Mouse (Mus musculus) bone marrow, adult 2 months (tissue): ENCODE measurements around the gene Actb. TPM values are rescaled to one million over a fixed set of nuclear protein-coding genes. Genes with fewer than 3 reads are reported as not detected.

Experiments used
- H3K27ac ChIP-seq: fragments of 200-500 bp; 2 replicates; pipeline ENCODE4 v1.5.1; 2012; ENCODE audit warnings: low read depth, mild to moderate bottlenecking, control low read depth, inconsistent platforms, low read length; ENCODE audit not compliant: control insufficient read depth, poor library complexity, insufficient read depth
- H3K4me1 ChIP-seq: fragments of 200-500 bp; 2 replicates; pipeline ENCODE4 v1.6.1; 2011; ENCODE audit warnings: low read length; ENCODE audit not compliant: control insufficient read depth, insufficient read depth
- H3K4me3 ChIP-seq: fragments of 200-500 bp; replicated peaks from 2 replicates; pipeline ENCODE3; 2011; ENCODE audit warnings: mild to moderate bottlenecking, low read depth, low read length, control low read depth; ENCODE audit not compliant: control insufficient read depth
- CTCF ChIP-seq: fragments of 200-500 bp; IDR thresholded peaks from 2 replicates; pipeline ENCODE4 v1.5.1; 2011; ENCODE audit warnings: low read length, control low read depth; ENCODE audit not compliant: control insufficient read depth, insufficient read depth
- POLR2A ChIP-seq: fragments of 200-500 bp; IDR thresholded peaks from 2 replicates; pipeline ENCODE4 v1.6.1; 2011; ENCODE audit warnings: low read depth, mild to moderate bottlenecking, control low read depth, low read length, borderline replicate concordance; ENCODE audit not compliant: control insufficient read depth
- WGBS: fragments of 180-500 bp; shearing (Covaris S2); methylation state at CpG from one replicate; pipeline ENCODE4 v1.1.7; 2018; 5-methylcytosine and 5-hydroxymethylcytosine counted together
- polyA plus RNA-seq: library from polyadenylated mRNA; stranded (reverse); fragments of >200 nt; gene quantifications from 2 replicates; pipeline ENCODE4 v1.2.4, GENCODE M21; 2011; ENCODE audit warnings: low replicate concordance; ENCODE audit not compliant: missing spikeins, insufficient read depth, insufficient read length

Actb gene
- polyA plus RNA-seq, 1 experiment, result 7,097 TPM

DNA sequence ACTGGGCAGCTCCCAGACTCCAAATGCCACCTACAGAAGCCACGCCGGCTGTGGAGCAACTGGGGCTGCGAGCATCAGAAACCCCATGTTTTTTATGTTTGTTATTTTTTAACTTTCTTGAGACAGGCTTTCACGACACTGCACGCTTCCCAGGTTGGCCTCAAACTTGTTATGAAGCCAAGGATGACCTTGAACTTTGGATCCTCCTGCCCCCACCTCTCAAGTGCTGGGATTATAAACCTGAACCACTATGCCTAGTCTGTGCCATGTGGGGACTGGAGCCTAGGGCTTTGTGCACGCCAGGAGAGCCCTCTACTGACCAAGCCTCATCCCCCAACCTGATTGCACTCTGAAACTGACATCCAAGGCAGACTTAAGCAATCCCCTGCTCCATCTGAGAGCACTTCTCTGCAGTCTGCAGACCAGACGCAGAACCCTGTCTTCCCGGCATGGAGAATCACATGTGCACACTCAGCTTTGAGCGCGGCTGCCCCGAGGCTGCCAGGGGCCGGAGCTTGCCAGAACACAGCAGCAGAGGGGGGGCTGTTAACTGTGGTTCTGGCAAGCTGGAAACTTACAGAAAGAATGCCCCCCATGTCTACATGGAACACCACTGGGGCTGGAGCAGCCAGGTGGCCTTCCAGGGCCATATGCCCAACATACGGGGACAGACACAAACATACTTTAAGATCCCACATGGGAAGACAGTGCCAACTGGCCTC lies 31.6 kb downstream of the Actb start:
- H3K4me1 ChIP-seq, result no peaks in the 10 kb centered on the region
- WGBS, result 91% methylated on average over 13 of the region's 13 CpGs
- no peak overlapping the region for H3K4me3 ChIP-seq
- no peak for TF ChIP-seq POLR2A
- TF ChIP-seq CTCF, result no peak
- no peak overlapping the region for H3K27ac ChIP-seq

- WGBS, result 82% methylated on average over 7 of the region's 7 CpGs
- H3K4me3 ChIP-seq, result no peak overlapping the region
- TF ChIP-seq CTCF, result no peak
- TF ChIP-seq POLR2A, result no peak
- no peaks in the 10 kb centered on the region for H3K4me1 ChIP-seq
- H3K27ac ChIP-seq, result no peak overlapping the region
Observed at GRCm38 (mm10) chr5:142873718-142874117, 32.8 kb downstream of the Actb start.

- no peak overlapping the region for H3K4me3 ChIP-seq
Observed at GRCm38 (mm10) chr5:142871765-142872164, 34.8 kb downstream of the Actb start.

GRCm38 (mm10) chr5:142869463-142869862 lies 37.1 kb downstream of the Actb start:
- Histone ChIP-seq H3K4me3 (no peak overlapping the region), H3K4me1 (no peaks in the 10 kb centered on the region), H3K27ac (no peak overlapping the region)
- TF ChIP-seq POLR2A (no peak), CTCF (no peak)
- 89% methylated on average over 13 of the region's 13 CpGs for WGBS

More at GRCm38 (mm10) chr5:142871765-142872164, 34.8 kb downstream of the Actb start:
- no peak overlapping the region for H3K27ac ChIP-seq
- 74% methylated on average over 12 of the region's 12 CpGs for WGBS
- no peaks in the 10 kb centered on the region for H3K4me1 ChIP-seq
- TF ChIP-seq CTCF (no peak), POLR2A (no peak)

DNA sequence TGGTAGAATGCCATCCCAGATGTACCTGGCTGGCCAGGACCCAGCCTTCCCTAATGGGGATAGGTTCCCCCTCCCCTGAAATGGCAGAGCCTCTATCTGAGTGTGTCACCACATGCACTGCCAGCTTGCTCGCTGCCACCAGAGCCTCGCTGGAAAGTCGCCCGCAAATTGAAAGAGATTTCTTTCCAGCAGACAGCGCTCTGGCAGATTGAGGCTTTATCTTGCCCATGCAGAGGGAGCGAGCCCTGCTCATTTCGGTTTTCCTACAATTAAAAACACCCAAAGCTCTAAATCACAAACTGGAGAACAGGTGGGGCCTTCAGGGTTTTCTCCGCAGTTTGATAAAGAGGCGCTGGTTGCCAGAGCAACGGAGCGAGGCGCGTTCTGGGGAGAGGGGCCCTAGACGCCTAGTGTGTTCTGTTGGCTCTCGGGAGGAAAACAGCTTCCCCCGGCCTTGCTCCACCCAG lies 48.8 kb downstream of the Actb start:
- 13% methylated on average over 16 of the region's 16 CpGs for WGBS
- H3K4me1 ChIP-seq, result no peaks in the 10 kb centered on the region
- no peak overlapping the region for H3K27ac ChIP-seq
- no peak for TF ChIP-seq POLR2A
- TF ChIP-seq CTCF, result no peak
- H3K4me3 ChIP-seq, result no peak overlapping the region

GRCm38 (mm10) chr5:142856408-142856807 lies 50.1 kb downstream of the Actb start:
- TF ChIP-seq CTCF (0 out of 2 replicates have a peak, but pooled peaks have one; percentile 18), POLR2A (no peak)
- no peaks in the 10 kb centered on the region for H3K4me1 ChIP-seq
- no peak overlapping the region for H3K27ac ChIP-seq
- H3K4me3 ChIP-seq, result no peak overlapping the region
- WGBS, result 78% methylated on average over 4 of the region's 4 CpGs

DNA sequence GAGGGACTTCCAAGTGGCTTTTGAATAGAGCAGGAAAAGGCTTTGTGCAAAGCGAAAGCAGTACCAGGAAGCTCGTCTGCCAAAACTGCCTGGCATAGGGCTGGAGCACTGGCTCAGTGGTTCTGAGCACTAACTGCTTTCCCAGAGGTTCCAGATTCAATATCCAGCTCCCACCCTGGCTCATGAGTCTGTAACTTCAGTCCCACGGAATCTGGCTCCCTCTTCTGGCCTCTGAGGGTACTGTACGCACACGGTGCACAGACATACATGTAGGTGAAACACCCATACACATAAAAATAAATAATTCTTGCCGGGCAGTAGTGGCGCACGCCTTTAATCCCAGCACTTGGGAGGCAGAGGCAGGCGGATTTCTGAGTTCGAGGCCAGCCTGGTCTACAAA lies 51.7 kb downstream of the Actb start:
- WGBS, result 80% methylated on average over 10 of the region's 10 CpGs
- H3K4me1 ChIP-seq, result no peaks in the 10 kb centered on the region
- no peak overlapping the region for H3K27ac ChIP-seq
- H3K4me3 ChIP-seq, result no peak overlapping the region
- TF ChIP-seq CTCF (peak; percentile 67), POLR2A (no peak)

GRCm38 (mm10) chr5:142853585-142853984 lies 53.0 kb downstream of the Actb start:
- TF ChIP-seq CTCF, result no peak
- Histone ChIP-seq H3K4me3 (no peak overlapping the region), H3K4me1 (no peaks in the 10 kb centered on the region), H3K27ac (no peak overlapping the region)
- 62% methylated on average over 6 of the region's 6 CpGs for WGBS

Other genes with a start within 250 kb of the Actb start
- not detected in 2 replicates for gene Slc29a4, start 214.2 kb downstream of the Actb start, polyA plus RNA-seq
- gene Tnrc18, start 89.1 kb downstream of the Actb start, polyA plus RNA-seq, result 24.3 and 57.5 TPM in 2 replicates
- 4.6 and 10.8 TPM in 2 replicates for gene Fbxl18, start 11.3 kb downstream of the Actb start, polyA plus RNA-seq
- 6.4 and 15.2 TPM in 2 replicates for gene Fscn1, start 53.6 kb upstream of the Actb start, polyA plus RNA-seq
- gene Rnf216, start 206.2 kb upstream of the Actb start, polyA plus RNA-seq, result 17.5 and 28.5 TPM in 2 replicates
- gene Olfr718-ps1, start 240.8 kb upstream of the Actb start, polyA plus RNA-seq, result not detected in 2 replicates